Mouse (Mus musculus) Patski (cell line): ENCODE measurements around the gene Col4a3bp. TPM values are rescaled to one million over a fixed set of nuclear protein-coding genes. Genes with fewer than 3 reads are reported as not detected.

Source experiments
- ATAC-seq: fragments of 100-300 bp; one replicate; pipeline ENCODE4 v1.8.0; 2021
- CTCF ChIA-PET: fragments of 350-600 bp; sonication (Branson Sonifier 250); formaldehyde crosslinking; loops from one replicate; lab custom pipeline; 2022; ENCODE audit warnings: inconsistent platforms; lab: Charles Lee
- POLR2A ChIA-PET: fragments of 350-600 bp; sonication (Branson Sonifier 250); formaldehyde crosslinking; loops from one replicate; lab custom pipeline; 2022; ENCODE audit warnings: antibody characterized with exemption, inconsistent platforms; lab: Charles Lee
- DNase-seq: peaks from one replicate; pipeline ENCODE4 v3.0.0-alpha.2; 2011; ENCODE audit warnings: low read depth, low spot score
- H3K27me3 ChIP-seq: fragments of 371-371 bp; one replicate; pipeline ENCODE4 v1.5.1; 2021
- CTCF ChIP-seq: fragments of 100-300 bp; IDR thresholded peaks from one replicate; pipeline ENCODE4 v1.5.1; 2021
- in situ Hi-C: fragments of 300-500 bp; cut with MboI; formaldehyde crosslinking; loops from 3 replicates; pipeline ENCODE4 v1.11.1; 2018; ENCODE audit warnings: low pct_unique_long_range_greater_than_20kb, mixed read lengths
- polyA plus RNA-seq: library from polyadenylated mRNA; unstranded; gene quantifications from one replicate; pipeline ENCODE4 v1.2.3, GENCODE M21; 2021

Gene Col4a3bp
- polyA plus RNA-seq, 1 experiment from 2014 or later = 36.4 TPM

- ChIA-PET CTCF (no interaction called here), POLR2A (no interaction called here)
- ATAC-seq (no peak), DNase-seq (no peak)
- TF ChIP-seq CTCF = no peak
- in situ Hi-C loops = no loop called here
- H3K27me3 ChIP-seq = no peaks in the 10 kb centered on the region
Measured at GRCm38 (mm10) chr13:96574170-96574569, 31.8 kb downstream of the Col4a3bp start.

GRCm38 (mm10) chr13:96579104-96579503 lies 36.7 kb downstream of the Col4a3bp start:
- no peak for TF ChIP-seq CTCF

GRCm38 (mm10) chr13:96579979-96580378 lies 37.6 kb downstream of the Col4a3bp start:
- POLR2A ChIA-PET = no interaction called here
- ATAC-seq (no peak), DNase-seq (no peak)
- no peak for TF ChIP-seq CTCF
- CTCF ChIA-PET = interaction anchor here (0.9 kb wide), 1 partner anchor 9 kb away, joined by 3 read pairs; no protein-coding TSS in a partner anchor
- in situ Hi-C loops = loop anchor here (25.0 kb wide), 1 partner anchor 543 kb away; no protein-coding TSS in a partner anchor
- no peaks in the 10 kb centered on the region for H3K27me3 ChIP-seq

More at GRCm38 (mm10) chr13:96579104-96579503, 36.7 kb downstream of the Col4a3bp start:
- POLR2A ChIA-PET = no interaction called here
- H3K27me3 ChIP-seq = no peaks in the 10 kb centered on the region
- no peak for DNase-seq
- CTCF ChIA-PET = no interaction called here
- ATAC-seq = no peak
- in situ Hi-C loops = loop anchor here (25.0 kb wide), 1 partner anchor 542 kb away; no protein-coding TSS in a partner anchor

- in situ Hi-C loops = loop anchor here (25.0 kb wide), 1 partner anchor 547 kb away; no protein-coding TSS in a partner anchor
- POLR2A ChIA-PET = interaction anchor here (0.6 kb wide), 1 partner anchor 228 kb away, joined by 4 read pairs; no protein-coding TSS in a partner anchor
- no peak for ATAC-seq
- no peaks in the 10 kb centered on the region for H3K27me3 ChIP-seq
- DNase-seq = no peak
- CTCF ChIA-PET = interaction anchor here (1.8 to 2.5 kb wide), 2 partner anchors 9 to 153 kb away, joined by 3 to 9 read pairs; no protein-coding TSS in a partner anchor
- TF ChIP-seq CTCF = no peak
Measured at GRCm38 (mm10) chr13:96584201-96584600, 41.8 kb downstream of the Col4a3bp start.

- ATAC-seq = no peak
- TF ChIP-seq CTCF = no peak
- ChIA-PET CTCF (interaction anchor here (0.7 to 2.5 kb wide), 3 partner anchors 12 to 155 kb away, joined by 3 to 9 read pairs (median 3); no protein-coding TSS in a partner anchor), POLR2A (no interaction called here)
- no peaks in the 10 kb centered on the region for H3K27me3 ChIP-seq
- in situ Hi-C loops = loop anchor here (25.0 kb wide), 1 partner anchor 549 kb away; no protein-coding TSS in a partner anchor
- no peak for DNase-seq
Measured at GRCm38 (mm10) chr13:96586540-96586939, 44.1 kb downstream of the Col4a3bp start.

- DNase-seq = no peak
- in situ Hi-C loops = loop anchor here (25.0 kb wide), 1 partner anchor 551 kb away; no protein-coding TSS in a partner anchor
- ChIA-PET CTCF (interaction anchor here (1.1 to 2.0 kb wide), 3 partner anchors 8 to 44 kb away, joined by 3 to 6 read pairs (median 3); no protein-coding TSS in a partner anchor), POLR2A (no interaction called here)
- H3K27me3 ChIP-seq = no peaks in the 10 kb centered on the region
- no peak for TF ChIP-seq CTCF
- ATAC-seq = no peak
Measured at GRCm38 (mm10) chr13:96588642-96589041, 46.2 kb downstream of the Col4a3bp start.

GRCm38 (mm10) chr13:96593621-96594020 lies 51.2 kb downstream of the Col4a3bp start:
- ATAC-seq = no peak
- no peak for DNase-seq
- ChIA-PET CTCF (interaction anchor here (0.6 to 4.5 kb wide), 7 partner anchors 9 to 188 kb away, joined by 3 to 38 read pairs (median 4); no protein-coding TSS in a partner anchor), POLR2A (no interaction called here)
- in situ Hi-C loops = loop anchor here (5.0 to 25.0 kb wide), 2 partner anchors 161 to 556 kb away; no protein-coding TSS in a partner anchor
- H3K27me3 ChIP-seq = no peaks in the 10 kb centered on the region
- TF ChIP-seq CTCF = peak; percentile 69

GRCm38 (mm10) chr13:96594070-96594469 lies 51.7 kb downstream of the Col4a3bp start:
- no peaks in the 10 kb centered on the region for H3K27me3 ChIP-seq
- DNase-seq (no peak), ATAC-seq (no peak)
- ChIA-PET CTCF (interaction anchor here (0.8 to 4.5 kb wide), 4 partner anchors 9 to 169 kb away, joined by 3 to 38 read pairs (median 4); no protein-coding TSS in a partner anchor), POLR2A (no interaction called here)
- no peak for TF ChIP-seq CTCF
- in situ Hi-C loops = loop anchor here (5.0 to 25.0 kb wide), 2 partner anchors 162 to 557 kb away; no protein-coding TSS in a partner anchor

- ChIA-PET POLR2A (no interaction called here), CTCF (interaction anchor here (1.4 kb wide), 1 partner anchor 10 kb away, joined by 4 read pairs; no protein-coding TSS in a partner anchor)
- no peak for ATAC-seq
- no peak for TF ChIP-seq CTCF
- no peaks in the 10 kb centered on the region for H3K27me3 ChIP-seq
- in situ Hi-C loops = loop anchor here (25.0 kb wide), 1 partner anchor 562 kb away; no protein-coding TSS in a partner anchor
- DNase-seq = no peak
Measured at GRCm38 (mm10) chr13:96599182-96599581, 56.8 kb downstream of the Col4a3bp start.

- ChIA-PET POLR2A (no interaction called here), CTCF (interaction anchor here (0.5 to 1.1 kb wide), 4 partner anchors 11 to 621 kb away, joined by 3 to 4 read pairs (median 3); no protein-coding TSS in a partner anchor)
- no peak for ATAC-seq
- in situ Hi-C loops = no loop called here
- no peaks in the 10 kb centered on the region for H3K27me3 ChIP-seq
- no peak for TF ChIP-seq CTCF
- DNase-seq = no peak
Measured at GRCm38 (mm10) chr13:96604242-96604641, 61.8 kb downstream of the Col4a3bp start.

GRCm38 (mm10) chr13:96614615-96615014 lies 72.2 kb downstream of the Col4a3bp start:
- ChIA-PET POLR2A (no interaction called here), CTCF (no interaction called here)
- no peak for TF ChIP-seq CTCF
- in situ Hi-C loops = no loop called here
- no peaks in the 10 kb centered on the region for H3K27me3 ChIP-seq
- DNase-seq = no peak
- ATAC-seq = no peak
